Mouse (Mus musculus): ENCODE data around the gene Usp43. TPM values are rescaled to one million over a fixed set of nuclear protein-coding genes. Genes with fewer than 3 reads are reported as not detected.

Gene Usp43
- not detected in 2 replicates for polyA plus RNA-seq (2012; ENCODE audit: low replicate concordance)

GRCm38 (mm10) chr11:67921827-67922754 lies at the start of gene Usp43:
TSS of gene Usp43 (minus strand) at chr11:67922153.

GRCm38 (mm10) chr11:67965905-67966878 lies 44.2 kb upstream of the Usp43 start, which contains the start of gene Stx8:
TSS of gene Stx8 (plus strand) at chr11:67966193.

GRCm38 (mm10) chr11:67965242-67965883 lies 43.4 kb upstream of the Usp43 start, which contains the start of gene Cfap52:
TSS of gene Cfap52 (minus strand) at chr11:67965651.

Other genes starting within 250 kb of the Usp43 start
- not detected in 2 replicates for gene Rcvrn, start 226.8 kb downstream of the Usp43 start, polyA plus RNA-seq (2012; ENCODE audit: low replicate concordance)
- not detected in 2 replicates for gene Glp2r, start 151.0 kb downstream of the Usp43 start, polyA plus RNA-seq (2012; ENCODE audit: low replicate concordance)
- gene Gsg1l2, start 147.5 kb downstream of the Usp43 start, polyA plus RNA-seq (2012; ENCODE audit: low replicate concordance), result not detected in 2 replicates
- not detected in 2 replicates for gene Dhrs7c, start 124.0 kb downstream of the Usp43 start, polyA plus RNA-seq (2012; ENCODE audit: low replicate concordance)
- not detected in 2 replicates for gene Cfap52, start 43.5 kb upstream of the Usp43 start, polyA plus RNA-seq (2012; ENCODE audit: low replicate concordance)
- 0.41 and 1.8 TPM in 2 replicates for gene Stx8, start 44.0 kb upstream of the Usp43 start, polyA plus RNA-seq (2012; ENCODE audit: low replicate concordance)

Data from leukemia stem cell, adult 10-12 weeks (primary cell).